Mouse (Mus musculus) macrophage (primary cell): ENCODE data around the gene Ppp1r3f. TPM values are rescaled to one million over a fixed set of nuclear protein-coding genes. Genes with fewer than 3 reads are reported as not detected.

ENCODE experiments used
- H3K27ac ChIP-seq: fragments of 350-480 bp; formaldehyde crosslinking; 2 replicates; pipeline ENCODE4 v1.9.0; 2021
- H3K36me3 ChIP-seq: fragments of 350-480 bp; formaldehyde crosslinking; 2 replicates; pipeline ENCODE4 v1.9.0; 2021; ENCODE audit errors: inconsistent target
- H3K4me3 ChIP-seq: fragments of 350-480 bp; formaldehyde crosslinking; 2 replicates; pipeline ENCODE4 v1.9.0; 2021; ENCODE audit errors: inconsistent target
- H3K79me2 ChIP-seq: fragments of 350-480 bp; formaldehyde crosslinking; 2 replicates; pipeline ENCODE4 v1.9.0; 2021; ENCODE audit errors: inconsistent target
- WGBS: methylation state at CpG from one replicate; pipeline ENCODE4 v1.1.7; 2026; ENCODE audit warnings: inconsistent platforms; ENCODE audit not compliant: missing documents; 5-methylcytosine and 5-hydroxymethylcytosine counted together
- polyA plus RNA-seq: library from polyadenylated mRNA; stranded (reverse); fragments of 250-400 nt; gene quantifications from 3 replicates; pipeline ENCODE4 v1.2.4, GENCODE M21; 2018; ENCODE audit warnings: inconsistent platforms

Gene Ppp1r3f
- polyA plus RNA-seq, 1 experiment from 2014 or later, result 2.8 TPM

GRCm38 (mm10) chrX:7573176-7574086 is 652 bp downstream of the Ppp1r3f start, which contains the start of gene Foxp3:
Gene Foxp3, plus strand, starts transcription at chrX:7573644.
- 44% methylated on average over 57 of the region's 72 CpGs for WGBS
- H3K79me2 ChIP-seq, result no peaks in the 10 kb centered on the region; the same call in 1 of the 2 replicates
- H3K4me3 ChIP-seq, result peak within 1 kb of the TSS; percentile 33
- no peak within 1 kb of the TSS for H3K27ac ChIP-seq
- H3K36me3 ChIP-seq, result no peaks in the 10 kb centered on the region

- Histone ChIP-seq H3K79me2 (no peaks in the 10 kb centered on the region; the same call in 1 of the 2 replicates), H3K4me3 (no peak overlapping the region), H3K27ac (no peak overlapping the region), H3K36me3 (no peaks in the 10 kb centered on the region)
- 69% methylated on average over 8 of the region's 10 CpGs for WGBS
These were observed 1.6 kb downstream of the Ppp1r3f start for GRCm38 (mm10) chrX:7572466-7572865.

- no peak overlapping the region for H3K27ac ChIP-seq
These were observed 2.4 kb downstream of the Ppp1r3f start for GRCm38 (mm10) chrX:7571565-7572136.

GRCm38 (mm10) chrX:7570481-7571175 is 3.5 kb downstream of the Ppp1r3f start:
- Histone ChIP-seq H3K79me2 (no peaks in the 10 kb centered on the region; the same call in 1 of the 2 replicates), H3K4me3 (no peak overlapping the region), H3K27ac (no peak overlapping the region), H3K36me3 (no peaks in the 10 kb centered on the region)
- WGBS, result 64% methylated on average over 7 of the region's 7 CpGs

More at GRCm38 (mm10) chrX:7571565-7572136, 2.4 kb downstream of the Ppp1r3f start:
- Histone ChIP-seq H3K4me3 (no peak overlapping the region), H3K79me2 (no peaks in the 10 kb centered on the region; the same call in 1 of the 2 replicates), H3K36me3 (no peaks in the 10 kb centered on the region)
- WGBS, result 73% methylated on average over 9 of the region's 9 CpGs

- Histone ChIP-seq H3K27ac (no peak overlapping the region), H3K4me3 (no peak overlapping the region), H3K79me2 (no peaks in the 10 kb centered on the region; the same call in 1 of the 2 replicates), H3K36me3 (no peaks in the 10 kb centered on the region)
- 94% methylated on average over 7 of the region's 9 CpGs for WGBS
These were observed 6.6 kb downstream of the Ppp1r3f start for GRCm38 (mm10) chrX:7567491-7567890.

GRCm38 (mm10) chrX:7566352-7566751 is 7.7 kb downstream of the Ppp1r3f start:
- Histone ChIP-seq H3K79me2 (no peaks in the 10 kb centered on the region; the same call in 1 of the 2 replicates), H3K4me3 (no peak overlapping the region), H3K27ac (no peak overlapping the region), H3K36me3 (no peaks in the 10 kb centered on the region)
- WGBS, result 72% methylated on average over 6 of the region's 6 CpGs

- no peaks in the 10 kb centered on the region for H3K79me2 ChIP-seq
- no peak overlapping the region for H3K4me3 ChIP-seq
These were observed 11.0 kb downstream of the Ppp1r3f start for GRCm38 (mm10) chrX:7563076-7563475.

GRCm38 (mm10) chrX:7553474-7553873 is 20.6 kb downstream of the Ppp1r3f start:
- 97% methylated on average over 3 of the region's 4 CpGs for WGBS
- Histone ChIP-seq H3K27ac (no peak overlapping the region), H3K79me2 (no peaks in the 10 kb centered on the region), H3K4me3 (no peak overlapping the region), H3K36me3 (no peaks in the 10 kb centered on the region)

More at GRCm38 (mm10) chrX:7563076-7563475, 11.0 kb downstream of the Ppp1r3f start:
- no peaks in the 10 kb centered on the region for H3K36me3 ChIP-seq
- no peak overlapping the region for H3K27ac ChIP-seq
- WGBS, result 36% methylated on average over 2 of the region's 2 CpGs

GRCm38 (mm10) chrX:7524961-7525360 is 49.1 kb downstream of the Ppp1r3f start:
- Histone ChIP-seq H3K79me2 (no peaks in the 10 kb centered on the region), H3K27ac (no peak overlapping the region), H3K36me3 (no peaks in the 10 kb centered on the region), H3K4me3 (no peak overlapping the region)
- 74% methylated on average over 3 of the region's 3 CpGs for WGBS

Other genes starting within 250 kb of the Ppp1r3f start
- 1.3 to 1.8 TPM (median 1.5 TPM) in 3 replicates for gene Usp27x, start 198.5 kb downstream of the Ppp1r3f start, polyA plus RNA-seq
- 0.04 TPM in 1 of 3 replicates, not detected in the others for gene Foxp3, start 639 bp downstream of the Ppp1r3f start, polyA plus RNA-seq
- 18.2 to 30.9 TPM (median 28.2 TPM) in 3 replicates for gene Ccdc22, start 31.2 kb upstream of the Ppp1r3f start, polyA plus RNA-seq
- 0.09 to 0.16 TPM (median 0.15 TPM) in 3 replicates for gene Cacna1f, start 32.8 kb upstream of the Ppp1r3f start, polyA plus RNA-seq
- 0.78 to 1.6 TPM (median 1.4 TPM) in 3 replicates for gene Syp, start 64.2 kb upstream of the Ppp1r3f start, polyA plus RNA-seq
- gene Prickle3, start 83.0 kb upstream of the Ppp1r3f start, polyA plus RNA-seq, result 3.0 to 3.4 TPM (median 3.2 TPM) in 3 replicates
- gene Plp2, start 97.1 kb upstream of the Ppp1r3f start, polyA plus RNA-seq, result 83.8 to 185 TPM (median 133 TPM) in 3 replicates
- 0.14 TPM in 1 of 3 replicates, not detected in the others for gene Magix, start 107.0 kb upstream of the Ppp1r3f start, polyA plus RNA-seq
- 27.4 to 38.3 TPM (median 28.0 TPM) in 3 replicates for gene Gpkow, start 122.8 kb upstream of the Ppp1r3f start, polyA plus RNA-seq
- gene Wdr45, start 140.1 kb upstream of the Ppp1r3f start, polyA plus RNA-seq, result 9.5 to 25.3 TPM (median 21.1 TPM) in 3 replicates
- not detected in 3 replicates for gene Gm45208, start 148.0 kb upstream of the Ppp1r3f start, polyA plus RNA-seq
- gene Praf2, start 154.2 kb upstream of the Ppp1r3f start, polyA plus RNA-seq, result 7.2 to 12.3 TPM (median 7.3 TPM) in 3 replicates
- gene Ccdc120, start 176.6 kb upstream of the Ppp1r3f start, polyA plus RNA-seq, result 0.39 to 1.6 TPM (median 1.6 TPM) in 3 replicates
- 100 to 140 TPM (median 106 TPM) in 3 replicates for gene Tfe3, start 188.3 kb upstream of the Ppp1r3f start, polyA plus RNA-seq
- gene Gripap1, start 215.5 kb upstream of the Ppp1r3f start, polyA plus RNA-seq, result 44.1 to 48.5 TPM (median 47.1 TPM) in 3 replicates
- 0.03 to 0.06 TPM (median 0.04 TPM) in 3 replicates for gene Kcnd1, start 248.0 kb upstream of the Ppp1r3f start, polyA plus RNA-seq